Mouse (Mus musculus): Measurements from ENCODE around the gene Thap8.

- TF ChIP-seq CTCF (conservative IDR thresholded peaks at IDR 0.05; ENCODE audit: insufficient read depth, insufficient read length, low read depth, low read length) (no peak), POLR2A (IDR thresholded peaks at IDR 0.05; ENCODE audit: low read depth, low read length) (peak; percentile 78)
These were observed 48.0 kb upstream of the Thap8 start, which contains the start of the genes Polr2i and Tbcb for GRCm38 (mm10) chr7:30231669-30232454.

All from kidney, adult 2 months (tissue).